Mouse (Mus musculus) kidney, postnatal 36 days (tissue): Measurements from ENCODE around the gene Nanos3.

Source experiments
- DNase-seq, 2 experiments: peaks; one replicate each; pipeline ENCODE4 v3.0.0; 2021 to 2022; ENCODE audit warnings: mixed read lengths in 2 of 2

Nanos3 gene

GRCm38 (mm10) chr8:84126742-84127141 lies 58.3 kb downstream of the Nanos3 start:
- no peak for DNase-seq

DNA sequence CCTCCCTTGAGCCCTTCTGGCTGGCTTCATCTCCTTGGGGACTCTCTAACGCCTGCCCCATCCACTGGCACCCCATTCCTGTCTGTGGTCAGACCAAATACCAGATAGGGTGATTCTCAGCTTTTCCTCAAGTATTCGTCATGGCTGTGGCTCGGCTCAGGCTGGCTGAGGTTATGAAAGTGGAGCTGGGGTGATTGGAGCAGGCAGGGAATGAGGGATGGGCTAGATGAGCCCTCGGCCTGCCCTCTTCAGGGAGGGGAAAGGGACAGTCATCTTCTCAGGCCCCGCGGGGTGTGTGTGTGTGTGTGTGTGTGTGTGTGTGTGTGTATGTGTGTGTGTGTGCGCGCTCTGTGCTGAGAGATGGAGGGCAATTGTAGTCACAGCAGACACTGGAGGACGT lies 59.4 kb downstream of the Nanos3 start, which contains the start of gene Podnl1:
TSS of gene Podnl1 (plus strand) at position 334 of the 400 bp plus-strand sequence.
- no peak for DNase-seq
